Mouse (Mus musculus): ENCODE measurements around the gene Rln1. TPM values are rescaled to one million over a fixed set of nuclear protein-coding genes. Genes with fewer than 3 reads are reported as not detected.

The Rln1 gene
- total RNA-seq (2021): 1 to 10 TPM; 2.1 to 2.4 TPM
- long read RNA-seq, partial matches to known transcripts: 0 of 2 reads
- long read RNA-seq, other reads (novel, unspliced or antisense): 0 of 2 reads

- peak; percentile 49 to 55 for DNase-seq (ENCODE audit: low spot score in 2 of 2)
Measured at GRCm38 (mm10) chr19:29334068-29334745, at the start of gene Rln1. Rln1 (minus strand) TSS chr19:29334670.

- DNase-seq (ENCODE audit: low spot score in 2 of 2): no peak
Measured at GRCm38 (mm10) chr19:29383368-29383767, 48.9 kb upstream of the Rln1 start.

GRCm38 (mm10) chr19:29379839-29380603 is 45.6 kb upstream of the Rln1 start:
- no peak for DNase-seq (ENCODE audit: low spot score in 2 of 2)

GRCm38 (mm10) chr19:29376382-29376781 is 41.9 kb upstream of the Rln1 start:
- no peak for DNase-seq (ENCODE audit: low spot score in 2 of 2)

- no peak for DNase-seq (ENCODE audit: low spot score in 2 of 2)
Measured at GRCm38 (mm10) chr19:29374947-29375346, 40.5 kb upstream of the Rln1 start.

GRCm38 (mm10) chr19:29373438-29373837 is 39.0 kb upstream of the Rln1 start:
- no peak for DNase-seq (ENCODE audit: low spot score in 2 of 2)

GRCm38 (mm10) chr19:29372621-29373020 is 38.2 kb upstream of the Rln1 start:
- no peak for DNase-seq (ENCODE audit: low spot score in 2 of 2)

GRCm38 (mm10) chr19:29372138-29372537 is 37.7 kb upstream of the Rln1 start:
- DNase-seq (ENCODE audit: low spot score in 2 of 2): peak in 1 of 2 experiments; percentile 30

- no peak for DNase-seq (ENCODE audit: low spot score in 2 of 2)
Measured at GRCm38 (mm10) chr19:29371284-29372081, 37.0 kb upstream of the Rln1 start.

GRCm38 (mm10) chr19:29370545-29371283 is 36.2 kb upstream of the Rln1 start:
- DNase-seq (ENCODE audit: low spot score in 2 of 2): no peak

GRCm38 (mm10) chr19:29370112-29370511 is 35.6 kb upstream of the Rln1 start:
- DNase-seq (ENCODE audit: low spot score in 2 of 2): no peak

GRCm38 (mm10) chr19:29368671-29369309 is 34.3 kb upstream of the Rln1 start:
- no peak for DNase-seq (ENCODE audit: low spot score in 2 of 2)

- no peak for DNase-seq (ENCODE audit: low spot score in 2 of 2)
Measured at GRCm38 (mm10) chr19:29368041-29368440, 33.6 kb upstream of the Rln1 start.

- peak; percentile 38 to 48 for DNase-seq (ENCODE audit: low spot score in 2 of 2)
Measured at GRCm38 (mm10) chr19:29366969-29367622, 32.6 kb upstream of the Rln1 start, which contains the start of the genes Plgrkt and Cd274. Plgrkt (minus strand) TSS chr19:29367390. Cd274 (plus strand) TSS chr19:29367455.

GRCm38 (mm10) chr19:29366226-29366968 is 31.9 kb upstream of the Rln1 start:
- no peak for DNase-seq (ENCODE audit: low spot score in 2 of 2)

GRCm38 (mm10) chr19:29365105-29365504 is 30.6 kb upstream of the Rln1 start:
- no peak for DNase-seq (ENCODE audit: low spot score in 2 of 2)

- no peak for DNase-seq (ENCODE audit: low spot score in 2 of 2)
Measured at GRCm38 (mm10) chr19:29364076-29364475, 29.6 kb upstream of the Rln1 start.

- DNase-seq (ENCODE audit: low spot score in 2 of 2): no peak
Measured at GRCm38 (mm10) chr19:29363557-29363956, 29.1 kb upstream of the Rln1 start.

Measured in layer of hippocampus, postnatal 10 days (tissue).